Mouse (Mus musculus): ENCODE results near the gene Sqstm1.

DNA sequence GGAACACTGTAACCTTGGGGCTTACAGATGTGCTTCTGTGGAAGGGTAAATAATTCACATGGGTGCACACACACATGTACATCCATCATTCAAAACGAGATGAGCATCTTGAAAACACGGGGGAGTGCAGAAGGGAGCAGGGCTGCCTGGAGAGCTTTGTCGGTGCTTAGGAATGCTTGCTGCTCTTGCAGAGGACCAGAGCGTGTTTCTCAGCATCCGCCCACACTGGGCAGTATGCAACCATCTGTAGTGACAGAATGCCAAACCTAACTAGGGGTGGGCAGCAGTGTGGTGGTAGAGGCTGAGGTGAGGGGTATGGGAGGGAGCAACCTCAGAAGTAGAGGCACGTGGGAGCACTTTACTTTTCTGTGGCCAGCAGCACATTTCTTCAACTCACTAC is 33.5 kb downstream of the Sqstm1 start:
- no peak for TF ChIP-seq TAL1 (IDR thresholded peaks at IDR 0.05; ENCODE audit: low read length)
- TF ChIP-seq GATA1 (IDR thresholded peaks at IDR 0.05; ENCODE audit: low read length): no peak
